Mouse (Mus musculus): ENCODE measurements around the gene Ccp110.
A peak's percentile ranks its signal among the peaks of the same experiment; 100 is the strongest.

Gene Ccp110

DNA sequence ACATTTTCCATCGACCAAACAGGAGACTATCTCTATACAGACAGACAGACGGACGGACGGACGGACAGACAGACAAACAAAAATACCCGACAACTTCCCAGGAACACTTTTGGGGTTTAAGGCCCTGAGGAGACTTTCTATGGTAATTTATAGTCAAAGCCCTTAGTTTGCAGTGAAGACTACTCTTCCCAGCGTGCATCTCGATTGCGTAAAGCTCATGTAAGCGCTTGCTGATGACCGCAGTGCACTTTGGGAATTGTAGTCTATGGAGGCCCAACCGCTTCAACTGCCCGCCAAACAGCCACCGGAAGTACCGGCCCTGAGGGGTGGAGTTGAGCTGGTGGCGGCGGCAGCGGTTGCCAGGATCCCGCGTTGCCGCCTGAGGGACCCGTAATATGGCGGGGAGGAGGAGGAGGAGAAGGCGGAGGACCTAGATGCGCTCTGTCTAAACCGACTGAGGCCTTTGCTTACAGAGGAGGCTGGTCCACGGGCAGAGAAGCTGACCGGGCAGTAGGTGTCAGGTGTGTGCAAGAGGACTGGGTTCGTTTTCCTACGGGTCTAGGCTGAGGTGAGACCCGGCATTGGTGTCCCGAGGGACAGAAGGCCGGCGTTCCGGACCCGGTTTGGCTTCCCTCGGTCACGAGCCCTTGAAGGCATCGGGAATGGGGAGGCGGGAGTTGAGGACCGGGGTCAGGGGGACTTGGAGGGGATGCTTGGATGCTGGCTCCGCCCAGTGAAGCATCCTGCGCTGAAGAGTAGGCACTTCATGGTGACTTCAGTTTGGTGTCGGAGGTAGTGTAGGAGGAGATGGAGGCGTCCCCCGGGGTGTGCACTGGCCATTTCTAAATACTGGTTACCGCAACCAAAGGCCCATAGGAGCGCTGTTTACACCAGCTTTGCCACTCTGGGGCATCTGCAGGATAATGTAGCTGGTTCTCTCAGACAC lies at the start of gene Ccp110:
Gene Ccp110, plus strand, starts transcription at position 325 of the 946 bp plus-strand sequence.
- DNase-seq, result peak; percentile 93

DNA sequence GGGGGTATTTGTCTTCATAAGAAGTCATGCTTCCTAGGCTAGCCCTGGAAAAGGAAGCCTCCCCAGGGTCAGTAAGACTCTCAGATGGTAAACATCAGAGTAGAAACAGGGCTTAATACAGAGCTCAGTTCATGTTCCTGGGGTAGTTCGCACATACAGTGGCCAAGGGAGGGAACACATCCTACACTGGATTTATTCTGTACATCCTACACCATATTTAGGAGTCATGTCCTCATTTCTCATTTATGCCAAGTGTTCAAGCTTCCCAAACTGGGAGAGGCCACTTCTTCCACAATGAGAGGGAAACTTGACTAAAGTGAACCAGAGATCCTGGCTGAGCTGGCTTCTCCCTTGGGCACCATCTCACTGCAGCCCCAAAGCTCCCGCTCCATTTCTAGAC lies 44.6 kb upstream of the Ccp110 start:
- no peak for DNase-seq

DNA sequence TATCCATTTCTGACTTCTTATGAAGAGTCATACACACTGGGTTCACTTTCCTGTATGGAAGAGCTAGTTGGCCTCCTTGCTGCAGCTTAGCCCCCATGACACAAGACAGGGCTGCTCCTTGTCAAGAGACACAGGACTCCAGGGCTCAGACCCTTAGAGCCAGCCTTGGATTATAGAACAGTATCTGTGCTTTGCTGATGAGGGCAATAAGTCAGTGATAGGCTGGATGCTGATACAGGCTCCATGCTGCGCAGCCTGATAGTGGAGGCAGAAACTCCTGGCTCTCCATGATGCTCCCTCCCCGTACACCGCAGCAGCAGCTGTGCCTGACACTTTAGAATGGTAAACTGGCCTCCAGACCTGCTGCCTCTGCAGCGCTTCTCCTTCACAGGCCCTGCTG lies 42.2 kb upstream of the Ccp110 start:
- DNase-seq, result no peak

DNA sequence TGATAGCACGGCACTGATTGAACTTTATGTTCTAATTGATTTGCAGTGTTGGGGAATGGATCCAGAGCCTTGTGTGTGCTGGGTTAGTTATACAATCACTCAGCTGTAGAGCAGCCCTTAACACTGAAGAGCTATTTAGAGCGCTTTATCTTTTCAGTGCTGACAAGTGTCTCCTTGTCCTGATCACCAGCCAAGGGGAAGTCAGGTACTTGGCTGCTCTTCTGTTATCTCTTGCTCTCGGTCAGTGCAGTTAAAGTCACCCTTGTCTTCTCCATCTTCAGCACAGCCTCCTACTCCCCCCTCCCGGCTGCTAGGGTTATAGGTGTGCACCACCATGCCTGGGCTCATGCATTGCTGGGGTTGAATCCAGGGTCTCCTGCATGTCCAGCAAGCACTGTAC lies 35.5 kb upstream of the Ccp110 start:
- DNase-seq, result no peak

DNA sequence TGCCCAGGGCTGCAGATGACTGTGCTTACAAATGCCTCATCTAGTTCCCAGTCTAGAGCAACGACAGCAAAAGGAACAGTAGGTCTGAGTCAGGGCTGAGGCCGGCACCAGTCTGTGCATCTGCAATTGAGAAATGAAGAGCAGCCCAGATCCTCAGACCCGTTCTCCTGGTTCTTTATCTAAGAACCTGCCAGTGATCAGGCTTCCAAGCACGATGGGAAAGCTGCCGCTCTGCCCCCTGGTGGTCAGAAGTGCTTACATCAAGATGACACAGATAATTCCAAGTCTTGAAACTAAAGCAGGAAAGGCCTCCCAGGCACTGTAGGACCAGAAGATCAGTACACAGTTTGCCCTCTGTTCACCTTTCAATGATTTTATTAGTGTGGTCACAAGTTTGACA lies 24.2 kb upstream of the Ccp110 start:
- peak; percentile 81 for DNase-seq

DNA sequence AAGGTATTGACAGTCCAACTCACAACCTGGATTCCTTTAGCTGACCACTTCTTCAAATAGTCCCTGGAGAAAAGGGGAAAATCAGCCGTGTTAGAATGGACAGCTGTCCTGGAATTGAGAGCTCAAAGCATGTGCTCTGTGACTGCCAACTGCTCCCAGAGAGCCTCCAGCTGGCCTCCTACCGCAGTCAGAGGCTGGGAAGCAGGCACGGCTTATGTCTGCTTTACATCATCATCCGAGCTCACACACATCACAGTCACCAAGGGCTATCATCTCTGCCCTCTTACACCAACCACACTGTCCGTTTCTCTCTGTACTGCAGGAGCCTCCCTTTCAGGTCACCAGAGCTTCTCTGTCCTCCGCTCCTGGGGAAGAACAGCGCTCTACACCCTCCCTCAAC lies 23.3 kb upstream of the Ccp110 start:
- no peak for DNase-seq

DNA sequence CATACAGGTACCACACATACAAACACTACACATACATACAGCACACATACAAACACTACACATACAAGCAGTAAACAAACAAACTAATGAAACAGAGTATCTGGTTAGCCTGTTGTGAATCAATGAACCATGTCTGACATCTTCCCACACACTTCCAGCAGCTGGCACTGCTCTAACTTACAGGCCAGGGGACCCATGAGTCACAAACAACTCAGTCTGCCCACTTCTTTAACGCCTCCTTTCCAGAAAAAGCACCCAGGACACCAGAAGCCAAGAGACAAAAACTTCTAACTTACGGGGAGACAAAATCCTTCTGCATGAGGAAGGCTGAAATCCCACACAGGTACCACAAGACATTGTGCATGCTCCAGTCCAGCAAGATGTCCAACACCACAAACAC lies 21.1 kb upstream of the Ccp110 start:
- no peak for DNase-seq

DNA sequence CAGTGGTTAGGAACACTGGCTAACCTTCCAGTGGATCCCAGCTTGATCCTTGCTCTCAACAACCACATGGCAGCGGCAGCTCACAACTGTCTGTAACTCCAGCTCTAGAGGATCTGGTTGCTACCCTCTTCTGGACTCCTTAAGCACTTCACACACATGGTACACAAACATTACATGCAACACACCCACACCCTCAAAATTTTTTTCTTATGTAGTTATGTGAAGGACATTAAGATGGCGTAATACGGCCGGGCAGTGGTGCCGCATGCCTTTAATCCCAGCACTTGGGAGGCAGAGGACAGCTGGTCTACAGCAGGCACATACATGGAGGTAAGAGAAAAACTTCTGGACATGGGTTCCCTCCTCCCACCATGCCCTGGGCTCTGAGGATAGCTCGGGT lies 16.2 kb upstream of the Ccp110 start:
- DNase-seq, result no peak

DNA sequence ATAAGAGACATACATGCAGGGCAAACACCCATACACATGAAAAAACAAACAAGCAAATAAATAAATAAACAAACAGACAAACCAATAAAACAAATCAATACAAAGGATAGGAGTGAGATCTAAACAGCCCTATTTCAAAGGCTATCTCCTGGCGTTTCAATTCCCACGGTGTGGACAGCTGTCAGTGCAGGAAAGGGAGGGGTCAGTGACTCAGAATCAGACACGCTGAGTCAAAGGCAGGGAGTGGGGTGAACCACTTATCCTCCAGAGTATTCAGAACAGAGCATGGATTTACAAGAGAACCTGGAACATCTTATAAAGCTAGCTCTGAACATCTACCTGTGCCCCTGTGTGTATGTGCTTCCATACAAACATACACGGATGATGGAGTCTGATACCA lies 15.2 kb upstream of the Ccp110 start:
- no peak for DNase-seq

DNA sequence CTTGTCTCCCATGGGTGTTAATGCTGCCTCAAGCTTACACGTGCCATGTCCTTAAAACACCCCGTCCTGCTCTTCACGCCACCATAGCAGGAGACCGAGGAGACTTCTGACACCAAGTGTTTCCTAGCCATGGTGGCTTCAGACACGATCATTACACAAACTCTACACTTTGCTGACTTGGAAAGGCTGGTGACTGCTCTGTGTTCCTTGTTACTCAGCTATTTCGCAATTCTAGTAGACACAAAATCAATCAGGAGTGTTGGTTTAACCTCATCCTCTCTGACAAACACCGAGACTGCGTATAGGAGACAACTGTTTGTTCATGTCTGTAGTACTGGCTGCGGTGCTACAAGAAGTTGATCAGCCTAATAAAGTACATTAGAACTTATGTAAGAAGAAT lies 13.5 kb upstream of the Ccp110 start:
- no peak for DNase-seq

DNA sequence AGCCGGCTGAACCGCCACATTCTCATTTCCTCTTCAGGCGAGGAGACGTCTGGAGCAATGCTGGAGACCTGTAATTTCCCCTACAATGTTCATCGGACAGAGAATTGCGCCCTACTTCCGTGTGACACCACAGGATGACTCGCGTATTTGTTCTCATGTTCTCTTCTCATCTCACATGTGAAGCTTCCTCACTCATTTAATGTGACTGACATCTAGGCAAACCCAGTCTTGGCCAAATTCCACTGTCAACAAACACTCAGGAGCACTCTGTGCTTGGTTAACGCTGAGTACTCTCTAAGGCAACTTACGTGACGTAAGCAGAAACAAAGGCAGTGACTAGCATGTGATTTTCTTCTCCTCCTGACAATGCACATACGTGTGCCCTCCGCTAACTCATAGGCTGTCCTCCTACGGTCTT lies 9.2 kb upstream of the Ccp110 start:
- DNase-seq, result peak; percentile 71

DNA sequence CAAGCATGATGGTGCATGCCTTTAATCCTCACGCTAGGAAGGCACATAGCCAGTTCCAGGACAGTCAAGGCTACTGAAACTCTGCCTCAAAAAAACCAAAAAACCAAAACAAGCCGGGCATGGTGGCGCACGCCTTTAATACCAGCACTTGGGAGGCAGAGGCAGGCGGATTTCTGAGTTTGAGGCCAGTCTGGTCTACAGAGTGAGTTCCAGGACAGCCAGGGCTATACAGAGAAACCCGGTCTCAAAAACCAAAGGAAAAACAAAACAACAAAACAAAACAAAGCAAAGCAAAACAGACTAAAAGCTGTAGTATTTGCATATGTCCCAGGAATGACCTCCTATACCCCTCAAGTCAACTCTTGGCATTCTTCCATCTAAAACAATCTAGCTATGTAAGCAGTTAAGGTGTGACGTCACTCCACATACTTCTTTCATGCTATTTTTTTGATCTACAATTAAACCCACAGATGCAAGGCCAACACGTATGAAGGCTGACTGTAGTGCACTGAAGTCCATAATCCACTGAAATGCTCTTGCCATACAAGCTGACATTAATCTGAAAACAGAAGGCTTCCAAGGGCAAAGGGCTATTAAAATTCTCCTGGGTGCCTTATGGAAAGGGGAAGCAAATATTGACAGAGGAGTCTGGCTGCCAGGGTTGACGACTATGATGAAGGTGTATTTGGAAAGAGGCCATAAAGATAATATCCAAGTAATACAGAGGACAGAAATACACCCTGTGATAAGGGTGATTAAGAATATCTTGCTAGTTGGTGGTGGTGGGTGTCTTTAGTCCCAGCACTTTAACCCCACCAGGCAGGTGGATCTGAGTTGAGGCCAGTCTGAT lies 8.1 kb upstream of the Ccp110 start:
- no peak for DNase-seq

DNA sequence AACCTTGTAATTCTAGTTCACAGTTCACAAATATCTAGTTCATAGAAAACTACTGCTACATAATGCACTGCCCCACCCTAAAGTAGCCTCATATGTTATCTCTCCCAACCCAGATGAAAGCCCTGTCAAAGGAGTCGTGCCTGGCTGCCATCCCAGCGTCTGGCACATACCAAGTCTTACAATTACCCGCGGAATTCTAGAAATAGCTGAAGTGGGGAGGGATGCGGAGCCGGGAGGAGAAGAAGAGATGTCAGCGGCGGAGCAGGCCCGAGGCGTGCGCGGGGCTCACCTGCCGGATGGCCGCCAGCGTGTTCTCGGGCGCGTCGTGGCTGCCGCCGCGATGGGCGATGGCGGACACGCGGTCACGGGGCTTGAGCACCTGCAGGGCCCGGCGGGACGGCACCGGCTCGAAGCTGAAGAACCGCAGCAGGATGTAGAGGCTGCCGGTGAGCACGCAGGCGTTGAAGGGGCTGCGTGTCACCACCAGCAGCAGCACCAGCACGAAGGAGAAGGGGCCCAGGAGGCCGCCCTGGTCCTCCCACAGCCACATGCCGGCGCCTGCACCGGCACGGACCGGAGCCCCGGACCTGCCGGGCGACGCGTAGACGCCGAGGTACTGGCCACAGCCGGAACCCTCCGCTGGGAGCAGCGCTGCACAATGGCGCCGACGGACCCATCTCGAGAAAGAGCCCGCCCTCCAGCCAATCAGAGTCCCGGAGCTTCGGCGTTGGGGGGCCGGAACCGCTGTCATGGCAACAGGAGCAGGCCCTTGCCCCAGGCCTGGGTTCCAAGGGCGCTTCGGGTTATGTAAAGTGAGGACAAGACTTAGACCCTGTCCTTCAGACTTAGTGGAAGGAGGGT lies 7.0 kb upstream of the Ccp110 start, which contains the start of gene Gde1:
Gene Gde1, minus strand, starts transcription at position 678 of the 861 bp plus-strand sequence.
- DNase-seq, result peak; percentile 92

DNA sequence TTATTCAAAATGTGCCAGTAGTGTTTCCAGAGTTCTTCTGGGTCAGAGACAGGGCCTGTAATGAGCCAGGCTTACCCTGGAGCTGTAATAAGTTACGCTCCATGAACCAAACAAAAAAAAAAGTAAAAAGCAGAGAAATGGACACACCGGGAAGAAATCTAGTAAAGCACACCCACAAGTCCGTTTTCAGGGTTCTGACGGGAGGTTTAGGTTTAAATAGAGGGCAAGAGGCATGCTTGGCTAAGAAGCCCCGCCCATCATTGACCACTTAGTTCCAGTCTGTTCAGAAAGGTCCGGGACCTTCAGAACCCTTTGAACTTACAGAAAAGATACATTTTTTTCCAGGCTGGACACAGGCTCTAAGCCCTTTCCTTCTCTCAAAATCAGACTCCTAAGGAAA lies 6.3 kb upstream of the Ccp110 start:
- no peak for DNase-seq

DNA sequence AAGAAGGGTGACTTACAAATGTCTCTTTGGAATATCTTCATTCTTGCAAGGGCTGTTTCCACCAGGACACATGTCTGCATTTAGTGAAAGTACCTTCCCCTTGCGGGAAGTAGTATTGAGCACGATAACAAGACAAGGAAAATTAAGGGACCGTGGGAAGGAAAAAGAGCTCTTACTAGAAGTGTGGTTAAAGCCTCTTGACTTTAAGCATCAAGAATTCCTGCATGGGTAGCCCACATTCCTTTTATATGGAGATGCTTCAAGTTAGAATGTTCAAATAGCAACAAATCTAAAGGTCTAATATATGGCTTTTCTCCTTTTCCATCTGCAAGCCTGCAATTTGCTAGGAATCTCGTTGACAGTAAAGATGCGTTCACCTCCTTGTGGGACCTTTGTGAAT lies 5.9 kb upstream of the Ccp110 start:
- DNase-seq, result no peak

DNA sequence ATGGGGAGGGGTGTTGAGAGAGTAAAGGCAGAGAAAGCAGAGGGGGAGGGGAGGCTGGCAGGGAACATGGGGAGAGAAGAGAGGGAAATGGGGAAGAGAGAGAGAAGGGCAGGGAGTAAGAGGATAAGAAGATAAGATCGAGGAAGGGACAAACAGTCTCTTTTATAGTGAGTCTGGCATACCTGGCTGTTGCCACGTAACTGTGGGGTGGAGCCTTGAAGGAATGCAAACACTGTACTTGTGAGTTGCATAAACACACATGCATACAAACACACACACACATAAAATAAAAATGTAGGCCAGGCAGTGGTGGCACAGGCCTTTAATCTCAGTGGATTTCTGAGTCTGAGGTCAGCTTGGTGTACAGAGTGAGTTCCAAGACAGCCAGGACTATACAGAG lies 5.1 kb upstream of the Ccp110 start:
- no peak for DNase-seq

DNA sequence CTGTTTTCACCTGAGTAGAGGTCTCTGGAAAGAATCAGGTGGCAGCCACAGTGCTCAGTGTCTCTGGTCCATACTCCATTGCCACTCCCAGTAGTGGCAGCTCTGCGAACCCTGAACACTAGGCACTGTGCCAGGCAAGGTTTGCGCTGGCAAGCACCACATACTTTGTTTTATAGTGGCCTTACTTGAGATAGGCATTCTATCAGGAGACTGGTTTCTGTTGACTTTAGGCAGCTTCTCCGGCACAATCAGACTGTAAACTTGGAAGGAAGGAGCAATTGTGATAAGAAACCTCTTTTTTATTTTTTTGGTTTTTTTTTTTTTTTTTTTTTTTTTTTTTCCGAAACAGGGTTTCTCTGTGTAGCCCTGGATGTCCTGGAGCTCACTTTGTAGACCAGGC lies 4.3 kb upstream of the Ccp110 start:
- DNase-seq, result peak; percentile 55

DNA sequence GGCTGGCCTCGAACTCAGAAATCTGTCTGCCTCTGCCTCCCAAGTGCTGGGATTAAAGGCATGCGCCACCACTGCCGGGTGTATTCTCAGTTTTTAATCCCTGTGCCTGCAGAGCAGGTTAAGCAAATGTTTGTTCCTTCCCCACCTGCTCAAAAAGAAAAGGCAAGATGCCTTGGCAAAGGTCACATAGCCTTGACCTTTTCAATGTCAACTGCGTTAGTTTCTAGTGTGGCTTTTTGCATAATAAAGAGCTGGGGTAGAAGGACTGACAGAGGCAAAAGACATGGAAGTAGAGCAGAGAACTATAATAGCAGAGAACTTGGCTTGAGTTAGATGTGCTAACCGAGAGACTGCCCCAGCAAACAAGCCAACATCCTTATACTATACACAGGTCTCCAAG lies 1.6 kb upstream of the Ccp110 start:
- DNase-seq, result no peak

DNA sequence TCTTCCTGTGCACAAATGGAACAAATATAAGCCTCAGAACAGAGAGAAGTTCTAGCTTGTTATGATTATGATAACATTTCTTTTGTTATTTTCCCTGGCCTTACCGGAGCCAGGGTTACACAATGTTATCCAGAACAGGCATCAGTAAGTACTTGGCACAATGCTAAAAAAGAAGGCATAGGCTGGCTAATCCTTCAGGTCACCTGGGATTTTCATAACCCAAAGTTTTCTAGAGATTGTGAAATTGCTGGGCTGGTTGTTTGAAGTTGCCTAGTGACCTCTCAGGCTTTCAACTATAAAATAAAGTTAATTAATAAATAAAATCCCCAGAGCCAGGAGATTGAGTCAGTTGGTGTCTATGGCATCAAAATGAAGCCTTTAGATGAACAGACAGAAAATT lies 2.5 kb downstream of the Ccp110 start:
- no peak for DNase-seq

DNA sequence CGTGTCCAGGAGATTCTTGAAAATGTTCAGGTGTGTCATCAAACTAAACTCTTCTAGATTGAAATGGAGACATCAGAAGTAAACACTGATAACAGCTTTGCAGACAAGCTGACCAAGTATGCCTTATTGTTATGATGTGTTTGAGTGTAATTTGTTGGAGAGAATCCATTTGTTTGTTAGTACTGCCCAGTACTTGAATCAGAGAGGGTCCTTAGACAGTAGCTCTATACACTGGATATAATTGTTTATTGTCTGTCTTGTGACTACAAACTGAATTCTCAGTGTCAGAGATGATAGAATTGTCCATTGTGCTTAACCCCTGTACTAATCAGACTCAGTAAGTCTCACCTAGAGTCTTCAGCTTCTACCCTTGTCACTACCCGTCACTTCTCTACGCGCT lies 5.7 kb downstream of the Ccp110 start:
- DNase-seq, result no peak

DNA sequence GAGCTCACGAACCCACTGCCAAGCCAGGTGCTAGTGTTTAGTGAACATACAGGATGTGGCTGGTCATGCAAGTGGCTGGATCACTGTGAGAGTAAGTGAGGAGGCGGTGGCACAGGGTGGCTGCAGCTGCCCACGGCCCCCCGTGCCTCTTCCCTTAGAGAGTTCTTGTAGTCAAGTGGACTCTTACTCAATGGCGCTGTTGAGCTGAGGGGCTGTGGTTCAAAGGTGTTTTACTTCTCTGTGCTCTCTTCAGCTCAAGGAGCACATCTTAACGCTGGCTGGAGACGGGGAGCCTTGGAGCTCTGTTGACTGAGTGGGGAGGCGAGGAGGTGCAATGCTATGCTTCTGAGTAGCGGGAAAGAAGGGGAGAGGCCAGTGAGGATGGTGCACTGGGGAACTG lies 11.6 kb downstream of the Ccp110 start:
- DNase-seq, result peak; percentile 62

DNA sequence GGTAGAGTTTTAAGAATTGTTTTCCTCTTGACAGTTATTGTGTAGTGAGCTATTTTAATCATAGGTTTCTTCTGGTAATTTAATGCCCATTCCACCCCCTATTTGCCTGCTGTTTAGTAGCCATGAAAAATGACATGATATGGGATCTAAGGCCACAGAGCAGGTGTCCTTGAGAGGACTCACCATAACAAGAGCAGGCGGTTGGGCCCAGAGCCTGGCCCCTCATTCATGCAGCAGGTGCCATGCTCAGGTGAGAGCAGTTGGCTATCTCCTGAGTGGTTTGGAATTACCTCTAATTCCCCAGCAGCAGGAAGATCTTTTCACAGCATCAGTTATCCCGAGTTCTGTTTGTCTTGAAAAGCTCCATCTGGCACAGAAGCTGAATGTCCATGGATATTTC lies 13.1 kb downstream of the Ccp110 start:
- DNase-seq, result no peak

All from lung, postnatal 14 days (tissue).